Mouse (Mus musculus) myocyte (in vitro differentiated cells): ENCODE measurements at regions not wholly inside any gene's neighbourhood (a gene's known extent, or its start where the extent isn't known, plus 50 kb on each side); places are given as distances from the start of the nearest gene placed in this dataset.

Experiments used
- H3K27me3 ChIP-seq: one replicate; pipeline ENCODE4 v1.6.1; 2011; ENCODE audit not compliant: control insufficient read depth, insufficient read depth, insufficient read length
- H3K36me3 ChIP-seq: one replicate; pipeline ENCODE4 v1.6.1; 2011; ENCODE audit not compliant: control insufficient read depth, insufficient read depth
- H3K4me2 ChIP-seq: one replicate; pipeline ENCODE4 v1.6.1; 2011; ENCODE audit warnings: low read depth, control low read depth
- H3K4me3 ChIP-seq: one replicate; pipeline ENCODE4 v1.5.1; 2011; ENCODE audit warnings: mild to moderate bottlenecking, control low read depth, moderate library complexity
- H3K79me2 ChIP-seq: one replicate; pipeline ENCODE4 v1.6.1; 2011; ENCODE audit not compliant: control insufficient read depth, insufficient read depth
- H3ac ChIP-seq: one replicate; pipeline ENCODE4 v1.6.1; 2011; ENCODE audit not compliant: control insufficient read depth, insufficient read length
- CEBPB ChIP-seq: IDR thresholded peaks from 2 replicates; pipeline ENCODE4 v1.6.1; 2011; ENCODE audit warnings: mild to moderate bottlenecking, moderate library complexity; ENCODE audit not compliant: poor library complexity, insufficient read depth, severe bottlenecking
- E2F4 ChIP-seq: IDR thresholded peaks from one replicate; pipeline ENCODE4 v1.6.1; 2011; ENCODE audit warnings: mild to moderate bottlenecking, control low read depth, moderate library complexity; ENCODE audit not compliant: insufficient read depth
- MAX ChIP-seq: IDR thresholded peaks from one replicate; pipeline ENCODE4 v1.6.1; 2011; ENCODE audit warnings: low read depth, mild to moderate bottlenecking, control low read depth
- MYOD1 ChIP-seq, 3 experiments: IDR thresholded peaks; one replicate each; pipeline ENCODE4 v1.6.1; 2011; ENCODE audit warnings: control low read depth in 2 of 3, low read depth in 2 of 3, mild to moderate bottlenecking in 2 of 3, moderate library complexity in 1 of 3; ENCODE audit not compliant: insufficient read length in 2 of 3, control insufficient read depth in 1 of 3
- MYOG ChIP-seq, 3 experiments: IDR thresholded peaks; one replicate each; pipeline ENCODE4 v1.6.1; 2011; ENCODE audit warnings: control low read depth in 2 of 3, low read depth in 2 of 3, mild to moderate bottlenecking in 2 of 3; ENCODE audit not compliant: insufficient read length in 2 of 3, control insufficient read depth in 1 of 3, insufficient read depth in 1 of 3
- POLR2A ChIP-seq: IDR thresholded peaks from one replicate; pipeline ENCODE4 v1.6.1; 2011; ENCODE audit warnings: low read depth, mild to moderate bottlenecking, control low read depth, moderate library complexity; ENCODE audit not compliant: insufficient read length
- POLR2AphosphoS2 ChIP-seq: IDR thresholded peaks from one replicate; pipeline ENCODE4 v1.6.1; 2011; ENCODE audit warnings: low read depth, control low read depth; ENCODE audit not compliant: insufficient read length
- REST ChIP-seq: IDR thresholded peaks from one replicate; pipeline ENCODE4 v1.6.1; 2011; ENCODE audit warnings: mild to moderate bottlenecking, control low read depth, moderate library complexity; ENCODE audit not compliant: insufficient read depth, insufficient read length
- SRF ChIP-seq: IDR thresholded peaks from one replicate; pipeline ENCODE4 v1.6.1; 2011; ENCODE audit warnings: low read depth; ENCODE audit not compliant: control insufficient read depth, insufficient read length
- TCF12 ChIP-seq: IDR thresholded peaks from one replicate; pipeline ENCODE4 v1.6.1; 2011; ENCODE audit warnings: mild to moderate bottlenecking, control low read depth; ENCODE audit not compliant: poor library complexity, insufficient read depth, severe bottlenecking
- TCF3 ChIP-seq: IDR thresholded peaks from one replicate; pipeline ENCODE4 v1.6.1; 2011; ENCODE audit warnings: low read depth, control low read depth; ENCODE audit not compliant: insufficient read length
- USF1 ChIP-seq: IDR thresholded peaks from one replicate; pipeline ENCODE4 v1.6.1; 2011; ENCODE audit warnings: low read depth, mild to moderate bottlenecking, control low read depth, moderate library complexity

GRCm38 (mm10) chr3:144015236-144015635 lies 189.8 kb downstream of the Lmo4 start:
- H3K4me2 ChIP-seq, result no peak overlapping the region
- TF ChIP-seq REST, result no peak
- no peak for TF ChIP-seq USF1
- no peak for TF ChIP-seq POLR2A
- no peak for TF ChIP-seq SRF
- no peak for TF ChIP-seq MYOG (IDR thresholded peaks at IDR 0.05; ENCODE audit: control insufficient read depth in 1 of 3, insufficient read depth in 1 of 3, insufficient read length in 2 of 3, low read depth in 2 of 3)
- no peak for TF ChIP-seq TCF3
- TF ChIP-seq E2F4, result no peak
- no peak for TF ChIP-seq POLR2AphosphoS2
- no peak for TF ChIP-seq CEBPB
- no peak overlapping the region for H3ac ChIP-seq
- no peaks in the 10 kb centered on the region for H3K27me3 ChIP-seq
- no peaks in the 10 kb centered on the region for H3K79me2 ChIP-seq
- no peak overlapping the region for H3K4me3 ChIP-seq
- H3K36me3 ChIP-seq, result no peaks in the 10 kb centered on the region

DNA sequence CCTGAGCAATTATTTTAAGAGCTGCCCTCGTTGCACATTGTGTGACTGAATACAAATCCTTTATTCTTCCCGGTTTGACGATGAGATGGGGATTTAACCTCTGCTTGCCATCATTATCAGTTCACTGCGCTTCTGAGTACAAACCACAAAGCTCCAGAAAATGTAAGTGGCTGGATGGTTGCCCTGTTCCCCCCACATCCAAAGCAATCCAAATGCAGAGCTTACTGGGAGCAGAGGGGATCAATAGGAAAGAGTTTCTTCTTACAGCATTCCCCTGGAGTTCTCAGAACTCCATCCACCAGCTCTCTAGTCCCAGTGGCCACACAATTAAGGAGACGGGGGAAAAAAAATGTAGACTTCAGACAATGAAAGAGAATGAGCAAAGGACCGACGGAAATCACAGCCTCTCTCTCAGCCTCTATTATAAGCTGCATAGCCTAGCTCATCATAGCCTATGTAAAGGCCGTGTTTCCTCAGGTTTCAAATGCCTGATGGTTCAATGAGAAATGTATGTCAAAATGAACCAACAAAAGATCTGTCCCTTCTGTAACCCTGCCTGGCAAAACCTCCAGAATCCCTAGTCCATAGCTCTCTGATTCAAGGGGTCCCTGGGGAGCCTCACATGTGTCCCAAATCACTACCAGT lies 191.4 kb downstream of the Lmo4 start:
- Histone ChIP-seq H3K27me3 (no peaks in the 10 kb centered on the region), H3ac (no peak overlapping the region), H3K79me2 (no peaks in the 10 kb centered on the region), H3K4me3 (no peak overlapping the region), H3K36me3 (no peaks in the 10 kb centered on the region), H3K4me2 (no peak overlapping the region)
- TF ChIP-seq MYOG (IDR thresholded peaks at IDR 0.05; ENCODE audit: control insufficient read depth in 1 of 3, insufficient read depth in 1 of 3, insufficient read length in 2 of 3, low read depth in 2 of 3), result no peak
- no peak for TF ChIP-seq POLR2A
- TF ChIP-seq USF1, result no peak
- no peak for TF ChIP-seq E2F4
- no peak for TF ChIP-seq MAX
- TF ChIP-seq SRF, result no peak
- TF ChIP-seq CEBPB, result no peak
- TF ChIP-seq TCF12, result no peak
- no peak for TF ChIP-seq POLR2AphosphoS2
- no peak for TF ChIP-seq REST
- no peak for TF ChIP-seq TCF3
- TF ChIP-seq MYOD1 (IDR thresholded peaks at IDR 0.05; ENCODE audit: control insufficient read depth in 1 of 3, insufficient read length in 2 of 3, low read depth in 2 of 3), result no peak

GRCm38 (mm10) chr3:144012820-144013219 lies 192.2 kb downstream of the Lmo4 start:
- Histone ChIP-seq H3K79me2 (no peaks in the 10 kb centered on the region), H3ac (no peak overlapping the region), H3K4me3 (no peak overlapping the region), H3K36me3 (no peaks in the 10 kb centered on the region), H3K4me2 (no peak overlapping the region), H3K27me3 (no peaks in the 10 kb centered on the region)
- TF ChIP-seq MAX, result no peak
- no peak for TF ChIP-seq REST
- no peak for TF ChIP-seq POLR2A
- TF ChIP-seq POLR2AphosphoS2, result no peak
- no peak for TF ChIP-seq MYOD1 (IDR thresholded peaks at IDR 0.05; ENCODE audit: control insufficient read depth in 1 of 3, insufficient read length in 2 of 3, low read depth in 2 of 3)
- TF ChIP-seq SRF, result no peak

- TF ChIP-seq USF1 (no peak), TCF12 (no peak), REST (no peak)
- H3K4me2 ChIP-seq, result no peak overlapping the region
- no peaks in the 10 kb centered on the region for H3K27me3 ChIP-seq
- no peak overlapping the region for H3K4me3 ChIP-seq
- no peak overlapping the region for H3ac ChIP-seq
- no peaks in the 10 kb centered on the region for H3K79me2 ChIP-seq
- H3K36me3 ChIP-seq, result no peaks in the 10 kb centered on the region
These were observed 192.8 kb downstream of the Lmo4 start for GRCm38 (mm10) chr3:144012173-144012572.

- no peak overlapping the region for H3K4me3 ChIP-seq
- no peaks in the 10 kb centered on the region for H3K79me2 ChIP-seq
- H3K4me2 ChIP-seq, result no peak overlapping the region
- H3K27me3 ChIP-seq, result no peaks in the 10 kb centered on the region
- H3K36me3 ChIP-seq, result no peaks in the 10 kb centered on the region
- TF ChIP-seq CEBPB, result no peak
- no peak for TF ChIP-seq TCF12
- no peak for TF ChIP-seq TCF3
- no peak for TF ChIP-seq POLR2AphosphoS2
- TF ChIP-seq MYOD1 (IDR thresholded peaks at IDR 0.05; ENCODE audit: control insufficient read depth in 1 of 3, insufficient read length in 2 of 3, low read depth in 2 of 3), result no peak
- TF ChIP-seq POLR2A, result no peak
- no peak overlapping the region for H3ac ChIP-seq
These were observed 193.5 kb downstream of the Lmo4 start for GRCm38 (mm10) chr3:144011456-144012025.
